Comparison of ENCODE assay signal across 13 mouse cellular contexts in genomic region chr5:65045642-65046370, GRCm38 (mm10). TPM values are rescaled to one million over a fixed set of nuclear protein-coding genes. Genes with fewer than 3 reads are reported as not detected.
DNase-seq lines count a peak whose midpoint lies in the region; ATAC-seq and TF ChIP-seq lines count a peak whose summit lies in the region.
"Had no signal": no experiment of that assay in that cellular context is flagged by ENCODE, and none has a peak within 500 bp of the region (broad histone marks: within the 10 kb centered on the region; RNA-seq: fewer than 3 reads in every experiment).

No protein-coding gene starts in this region.

- H3K9me3 ChIP-seq in forebrain, embryonic 15.5 days, result no peaks in the 10 kb centered on the region
- H3K9me3 ChIP-seq in forebrain, embryonic 10.5 days, result no peaks in the 10 kb centered on the region
- no peaks in the 10 kb centered on the region for H3K9me3 ChIP-seq in neural tube, embryonic 13.5 days
- H3K9me3 ChIP-seq in midbrain, postnatal 0 days (ENCODE audit: low read length), result no peaks in the 10 kb centered on the region

- no peak for TF ChIP-seq CTCF in midbrain, postnatal 0 days (IDR thresholded peaks at IDR 0.05)

- H3K4me1 ChIP-seq in forebrain, embryonic 15.5 days, result peaks cover 20% of the 10 kb centered on the region
- peaks cover 17% of the 10 kb centered on the region for H3K4me1 ChIP-seq in forebrain, embryonic 10.5 days
- peaks cover 18% of the 10 kb centered on the region for H3K4me1 ChIP-seq in neural tube, embryonic 13.5 days (replicated peaks)
- H3K4me1 ChIP-seq in midbrain, postnatal 0 days (ENCODE audit: insufficient read depth, low read length), result no peaks in the 10 kb centered on the region; the same call in 1 of the 2 replicates

- no peak overlapping the region for H3K9ac ChIP-seq in forebrain, embryonic 15.5 days (replicated peaks)
- no peak overlapping the region for H3K9ac ChIP-seq in neural tube, embryonic 13.5 days
- H3K9ac ChIP-seq in midbrain, postnatal 0 days (replicated peaks; ENCODE audit: low read length, poor library complexity, severe bottlenecking), result no peak overlapping the region

- H3K27me3 ChIP-seq in forebrain, embryonic 15.5 days, result no peaks in the 10 kb centered on the region
- no peaks in the 10 kb centered on the region for H3K27me3 ChIP-seq in forebrain, embryonic 10.5 days (ENCODE audit: poor library complexity, severe bottlenecking)
- H3K27me3 ChIP-seq in neural tube, embryonic 13.5 days, result no peaks in the 10 kb centered on the region
- no peaks in the 10 kb centered on the region for H3K27me3 ChIP-seq in midbrain, postnatal 0 days (ENCODE audit: insufficient read depth, low read length)

- ATAC-seq in forebrain, embryonic 15.5 days (replicated peaks), result peak; percentile 72
- ATAC-seq in neural tube, embryonic 13.5 days (ENCODE audit: low read depth), result no peak
- ATAC-seq in midbrain, postnatal 0 days (ENCODE audit: low FRiP score), result peak; percentile 27; the same call in 1 of the 2 replicates

- no peak for DNase-seq in forebrain, embryonic 10.5 days (ENCODE audit: extremely low spot score, low spot score)
- no peak for DNase-seq in neural tube, embryonic 10.5 days (ENCODE audit: extremely low spot score, low spot score)
- DNase-seq in cerebellum, adult 18-20 months, result peak; percentile 72 to 79
- DNase-seq in midbrain, postnatal 0 days (ENCODE audit: low spot score), result peak; percentile 85
- no peak for DNase-seq in kidney, adult 11 months
- no peak for DNase-seq in spleen, postnatal 10 days (ENCODE audit: low spot score in 2 of 2)
- DNase-seq: kidney, postnatal 4 days; lung, postnatal 10 days; thymus, postnatal 36 days had no signal

- peak overlapping the region; percentile 88 for H3K27ac ChIP-seq in forebrain, embryonic 15.5 days (replicated peaks)
- H3K27ac ChIP-seq in forebrain, embryonic 10.5 days, result no peak overlapping the region
- H3K27ac ChIP-seq in neural tube, embryonic 13.5 days (replicated peaks), result peak overlapping the region; percentile 42; the same call in 1 of the 2 replicates
- H3K27ac ChIP-seq in midbrain, postnatal 0 days (ENCODE audit: low read depth, low read length), result 0 out of 2 replicates have a peak overlapping the region, but pooled peaks have one; percentile 26

- H3K4me3 ChIP-seq in forebrain, embryonic 15.5 days, result no peak overlapping the region
- no peak overlapping the region for H3K4me3 ChIP-seq in forebrain, embryonic 10.5 days
- H3K4me3 ChIP-seq in neural tube, embryonic 13.5 days, result no peak overlapping the region
- no peak overlapping the region for H3K4me3 ChIP-seq in midbrain, postnatal 0 days (ENCODE audit: low read depth, low read length)

- 53% methylated on average over 6 of the region's 6 CpGs for WGBS in forebrain, embryonic 15.5 days
- WGBS in forebrain, embryonic 10.5 days, result 83% methylated on average over 6 of the region's 6 CpGs
- WGBS in neural tube, embryonic 13.5 days, result 69% methylated on average over 6 of the region's 6 CpGs
- WGBS in midbrain, postnatal 0 days, result 45% methylated on average over 6 of the region's 6 CpGs

- no peaks in the 10 kb centered on the region for H3K36me3 ChIP-seq in forebrain, embryonic 15.5 days
- no peaks in the 10 kb centered on the region for H3K36me3 ChIP-seq in forebrain, embryonic 10.5 days (replicated peaks)
- H3K36me3 ChIP-seq in neural tube, embryonic 13.5 days, result no peaks in the 10 kb centered on the region
- no peaks in the 10 kb centered on the region for H3K36me3 ChIP-seq in midbrain, postnatal 0 days (ENCODE audit: insufficient read depth, low read length)

- H3K4me2 ChIP-seq in forebrain, embryonic 15.5 days (replicated peaks), result no peak overlapping the region
- H3K4me2 ChIP-seq in neural tube, embryonic 13.5 days, result no peak overlapping the region
- no peak overlapping the region for H3K4me2 ChIP-seq in midbrain, postnatal 0 days (ENCODE audit: low read depth, low read length, poor library complexity, severe bottlenecking)

RNA-seq across cellular contexts. Expression of gene Tmem156, which starts 46.1 kb away (rescaled TPM):
- 0.11 and 0.13 TPM in 2 replicates for polyA plus RNA-seq in forebrain, embryonic 15.5 days (2015; fragmentation: Nextera tagmentation; extraction: Ambion mirVana)
- not detected in 2 replicates for polyA plus RNA-seq in forebrain, embryonic 10.5 days (2016; fragmentation: Nextera tagmentation; extraction: Ambion mirVana)
- not detected in 2 replicates for polyA plus RNA-seq in neural tube, embryonic 13.5 days (2015; fragmentation: Nextera tagmentation; extraction: Ambion mirVana)
- not detected in 2 replicates for total RNA-seq in midbrain, postnatal 0 days (2014; rRNA removed)
- polyA plus RNA-seq in midbrain, postnatal 0 days (2015; fragmentation: Nextera tagmentation; extraction: Ambion mirVana), result 0.11 and 0.23 TPM in 2 replicates
- polyA plus RNA-seq: C2C12; embryonic facial prominence, embryonic 11.5 days had no signal

Comparison
In these comparisons a context has a peak if more than half of its experiments do, and no peak if none do; other contexts are left out.
1. DNase-seq: peak in cerebellum, adult 18-20 months (2 of 2) and midbrain, postnatal 0 days (single experiment); none in forebrain, embryonic 10.5 days (single experiment), neural tube, embryonic 10.5 days (single experiment), kidney, adult 11 months (single experiment) and spleen, postnatal 10 days (0 of 2).